Mouse (Mus musculus) mouse embryonic stem cell (cell line): ENCODE results near the gene Galns.
"Not testable (repeated sequence)": the region's sequence is repeated elsewhere in the genome, so short reads cannot be mapped to it uniquely, and the experiment has no call there.

Experiments
- in situ Hi-C, 2 experiments: fragments of 300-500 bp; cut with MboI; formaldehyde crosslinking; loops; 1 replicate in 1 of 2; 3 replicates in 1 of 2; pipeline ENCODE4 v1.14.3; 2019 to 2020; ENCODE audit warnings: low sequenced_read_pairs in 2 of 2, low pct_unique_long_range_greater_than_20kb in 1 of 2, mixed read lengths in 1 of 2; ENCODE audit not compliant: unreplicated experiment in 1 of 2

Galns gene

GRCm38 (mm10) chr8:122637230-122637629 lies 26.0 kb upstream of the Galns start:
- in situ Hi-C loops, result no loop called here

- in situ Hi-C loops, result no loop called here
Measured at GRCm38 (mm10) chr8:122636803-122637175, 25.5 kb upstream of the Galns start.

- in situ Hi-C loops, result no loop called here
Measured at GRCm38 (mm10) chr8:122635878-122636802, 24.9 kb upstream of the Galns start.

- in situ Hi-C loops, result no loop called here
Measured at GRCm38 (mm10) chr8:122633205-122633604, 21.9 kb upstream of the Galns start.

GRCm38 (mm10) chr8:122632134-122632533 lies 20.9 kb upstream of the Galns start:
- in situ Hi-C loops, result not testable (repeated sequence)

GRCm38 (mm10) chr8:122630696-122631095 lies 19.4 kb upstream of the Galns start:
- in situ Hi-C loops, result no loop called here

GRCm38 (mm10) chr8:122629388-122629787 lies 18.1 kb upstream of the Galns start:
- in situ Hi-C loops, result no loop called here

- in situ Hi-C loops, result no loop called here
Measured at GRCm38 (mm10) chr8:122626896-122627295, 15.6 kb upstream of the Galns start.

GRCm38 (mm10) chr8:122625811-122626210 lies 14.5 kb upstream of the Galns start:
- in situ Hi-C loops, result no loop called here

- in situ Hi-C loops, result no loop called here
Measured at GRCm38 (mm10) chr8:122624653-122625052, 13.4 kb upstream of the Galns start.

GRCm38 (mm10) chr8:122623844-122624642 lies 12.8 kb upstream of the Galns start:
- in situ Hi-C loops, result no loop called here

- in situ Hi-C loops, result no loop called here
Measured at GRCm38 (mm10) chr8:122622727-122623126, 11.5 kb upstream of the Galns start, which contains the start of gene Pabpn1l. TSS of gene Pabpn1l (minus strand) at chr8:122622739.

GRCm38 (mm10) chr8:122620446-122620845 lies 9.2 kb upstream of the Galns start:
- in situ Hi-C loops, result no loop called here

- in situ Hi-C loops, result loop anchor here in 1 of 2 experiments (5.0 kb wide), 1 partner anchor 208 kb away; no protein-coding TSS in a partner anchor
Measured at GRCm38 (mm10) chr8:122618660-122619378, 7.6 kb upstream of the Galns start.

- in situ Hi-C loops, result loop anchor here in 1 of 2 experiments (5.0 kb wide), 1 partner anchor 209 kb away; no protein-coding TSS in a partner anchor
Measured at GRCm38 (mm10) chr8:122617947-122618546, 6.8 kb upstream of the Galns start.

GRCm38 (mm10) chr8:122616181-122616905 lies 5.1 kb upstream of the Galns start:
- in situ Hi-C loops, result loop anchor here in 1 of 2 experiments (5.0 kb wide), 1 partner anchor 211 kb away; no protein-coding TSS in a partner anchor

- in situ Hi-C loops, result no loop called here
Measured at GRCm38 (mm10) chr8:122610612-122611277, 518 bp downstream of the Galns start.
